Mouse (Mus musculus) retina, postnatal 7 days (tissue): Measurements from ENCODE around the gene Slc9a1.

Experiments used
- DNase-seq: peaks from one replicate; pipeline ENCODE4 v3.0.0-alpha.2; 2012; ENCODE audit warnings: low read depth, low spot score

Slc9a1 gene

GRCm38 (mm10) chr4:133403611-133404228, 34.2 kb downstream of the Slc9a1 start:
- no peak for DNase-seq

- no peak for DNase-seq
These were observed 34.8 kb downstream of the Slc9a1 start for GRCm38 (mm10) chr4:133404256-133404655.

- no peak for DNase-seq
These were observed 37.0 kb downstream of the Slc9a1 start for GRCm38 (mm10) chr4:133406313-133407056.

- no peak for DNase-seq
These were observed 37.7 kb downstream of the Slc9a1 start for GRCm38 (mm10) chr4:133407114-133407787.

GRCm38 (mm10) chr4:133408006-133408405, 38.5 kb downstream of the Slc9a1 start:
- DNase-seq: no peak

- DNase-seq: no peak
These were observed 41.5 kb downstream of the Slc9a1 start for GRCm38 (mm10) chr4:133410994-133411393.

GRCm38 (mm10) chr4:133412096-133412495, 42.6 kb downstream of the Slc9a1 start:
- DNase-seq: no peak

- no peak for DNase-seq
These were observed 43.4 kb downstream of the Slc9a1 start for GRCm38 (mm10) chr4:133412575-133413540.

- DNase-seq: no peak
These were observed 44.1 kb downstream of the Slc9a1 start for GRCm38 (mm10) chr4:133413617-133414016.

- DNase-seq: no peak
These were observed 45.4 kb downstream of the Slc9a1 start for GRCm38 (mm10) chr4:133414920-133415319.

- no peak for DNase-seq
These were observed 50.0 kb downstream of the Slc9a1 start for GRCm38 (mm10) chr4:133419312-133420004.

- no peak for DNase-seq
These were observed 52.5 kb downstream of the Slc9a1 start for GRCm38 (mm10) chr4:133421989-133422388.

- DNase-seq: no peak
These were observed 53.1 kb downstream of the Slc9a1 start for GRCm38 (mm10) chr4:133422601-133423000.

- peak; percentile 48 for DNase-seq
These were observed 53.6 kb downstream of the Slc9a1 start for GRCm38 (mm10) chr4:133423108-133423507.

GRCm38 (mm10) chr4:133423691-133424090, 54.2 kb downstream of the Slc9a1 start:
- no peak for DNase-seq

GRCm38 (mm10) chr4:133424100-133424499, 54.6 kb downstream of the Slc9a1 start:
- peak; percentile 63 for DNase-seq

- no peak for DNase-seq
These were observed 56.6 kb downstream of the Slc9a1 start for GRCm38 (mm10) chr4:133426141-133426540.

GRCm38 (mm10) chr4:133431508-133431907, 62.0 kb downstream of the Slc9a1 start:
- DNase-seq: peak; percentile 43

GRCm38 (mm10) chr4:133432560-133433171, 63.2 kb downstream of the Slc9a1 start:
- peak; percentile 52 for DNase-seq

GRCm38 (mm10) chr4:133435921-133436320, 66.4 kb downstream of the Slc9a1 start:
- DNase-seq: no peak
